Mouse (Mus musculus): ENCODE results near the gene Lsm14a. TPM values are rescaled to one million over a fixed set of nuclear protein-coding genes. Genes with fewer than 3 reads are reported as not detected.

The Lsm14a gene
- total and polyA plus RNA-seq, 2 experiments from 2014 or later = 39.0 to 41.8 TPM

DNA sequence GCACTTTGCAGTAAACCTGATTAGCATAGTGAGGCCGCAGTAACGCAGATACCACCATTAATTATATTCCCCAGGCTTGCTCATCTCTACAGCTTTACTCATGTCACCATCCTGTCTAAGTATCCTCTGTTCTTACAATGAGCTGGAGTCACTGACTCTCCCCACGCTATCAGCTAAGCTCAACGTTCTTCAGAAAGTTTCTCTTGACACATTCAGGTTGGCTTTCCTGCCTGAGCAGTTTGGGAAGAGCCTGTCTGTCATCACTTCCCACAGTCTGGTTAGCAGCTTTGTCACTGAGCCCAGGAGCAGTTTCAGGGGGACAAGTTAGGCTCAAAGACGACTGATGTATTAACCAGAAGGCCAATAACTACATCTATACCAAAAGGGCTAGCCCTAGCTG is 84.5 kb downstream of the Lsm14a start:
- no peaks in the 10 kb centered on the region for H3K4me1 ChIP-seq (ENCODE audit: insufficient read depth, low read length)
- DNase-seq (ENCODE audit: low spot score) (no peak), ATAC-seq (ENCODE audit: low FRiP score) (no peak)
- no peaks in the 10 kb centered on the region for H3K27me3 ChIP-seq (ENCODE audit: insufficient read depth, low read length)
- H3K36me3 ChIP-seq (ENCODE audit: insufficient read depth, low read length) = 0 out of 2 replicates have a peak, but pooled peaks cover 3% of the 10 kb centered on the region
- H3K9me3 ChIP-seq (ENCODE audit: low read length) = no peaks in the 10 kb centered on the region
- no peak overlapping the region for H3K27ac ChIP-seq (ENCODE audit: low read depth, low read length)
- no peak overlapping the region for H3K4me2 ChIP-seq (ENCODE audit: low read depth, low read length, poor library complexity, severe bottlenecking)
- no peak for TF ChIP-seq CTCF (IDR thresholded peaks at IDR 0.05)
- H3K4me3 ChIP-seq (ENCODE audit: low read depth, low read length) = no peak overlapping the region
- WGBS = 79% methylated on average over 5 of the region's 5 CpGs
- H3K9ac ChIP-seq (replicated peaks; ENCODE audit: low read length, poor library complexity, severe bottlenecking) = no peak overlapping the region

DNA sequence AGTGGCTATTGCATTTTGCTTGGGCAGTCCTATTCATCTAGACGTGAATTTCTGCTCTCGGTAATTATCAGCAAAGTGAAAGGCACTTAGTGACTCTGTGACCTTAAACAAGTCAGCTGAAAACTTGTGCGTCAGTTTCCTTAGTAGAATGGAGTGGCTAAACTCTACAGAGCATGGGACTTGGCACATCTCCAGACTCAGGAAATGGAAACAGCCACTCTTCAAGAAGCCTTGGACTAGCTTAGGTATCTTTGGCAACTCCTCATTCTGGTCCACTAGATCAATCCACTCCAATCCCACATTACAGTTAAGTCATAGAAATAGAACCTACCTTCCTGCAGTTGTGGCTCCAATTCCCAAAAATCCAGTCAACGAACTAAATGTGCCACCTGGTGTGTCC is 87.7 kb downstream of the Lsm14a start:
- Histone ChIP-seq H3K9ac (replicated peaks; ENCODE audit: low read length, poor library complexity, severe bottlenecking) (no peak overlapping the region), H3K4me3 (ENCODE audit: low read depth, low read length) (no peak overlapping the region), H3K27me3 (ENCODE audit: insufficient read depth, low read length) (no peaks in the 10 kb centered on the region), H3K36me3 (ENCODE audit: insufficient read depth, low read length) (0 out of 2 replicates have a peak, but pooled peaks cover 3% of the 10 kb centered on the region), H3K27ac (ENCODE audit: low read depth, low read length) (no peak overlapping the region), H3K4me1 (ENCODE audit: insufficient read depth, low read length) (no peaks in the 10 kb centered on the region), H3K4me2 (ENCODE audit: low read depth, low read length, poor library complexity, severe bottlenecking) (no peak overlapping the region), H3K9me3 (ENCODE audit: low read length) (no peaks in the 10 kb centered on the region)
- ATAC-seq (ENCODE audit: low FRiP score) = no peak
- peak; percentile 4 for DNase-seq (ENCODE audit: low spot score)
- WGBS = 66% methylated on average over 4 of the region's 4 CpGs
- no peak for TF ChIP-seq CTCF (IDR thresholded peaks at IDR 0.05)

DNA sequence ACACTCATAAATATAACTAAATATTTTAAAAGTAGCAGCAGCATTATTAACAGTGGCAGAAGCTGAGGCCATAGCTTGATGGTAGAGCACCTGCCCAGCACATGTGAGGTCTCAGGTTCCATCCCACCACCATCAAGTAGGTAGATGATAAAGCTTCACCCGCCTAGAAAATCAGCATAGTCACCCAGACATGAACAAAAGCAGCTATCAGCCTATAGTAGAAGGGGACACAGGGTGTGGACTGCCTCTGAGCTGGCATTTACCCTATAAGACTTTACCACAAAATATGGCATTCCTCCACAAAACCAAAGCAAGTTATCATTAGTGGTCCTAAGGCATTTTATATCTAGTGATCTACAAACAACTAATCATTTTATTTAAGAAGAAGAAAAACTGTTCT is 90.5 kb downstream of the Lsm14a start:
- Histone ChIP-seq H3K27ac (ENCODE audit: low read depth, low read length) (no peak overlapping the region), H3K36me3 (ENCODE audit: insufficient read depth, low read length) (0 out of 2 replicates have a peak, but pooled peaks cover 3% of the 10 kb centered on the region), H3K4me3 (ENCODE audit: low read depth, low read length) (no peak overlapping the region), H3K4me1 (ENCODE audit: insufficient read depth, low read length) (no peaks in the 10 kb centered on the region), H3K4me2 (ENCODE audit: low read depth, low read length, poor library complexity, severe bottlenecking) (no peak overlapping the region), H3K9ac (replicated peaks; ENCODE audit: low read length, poor library complexity, severe bottlenecking) (no peak overlapping the region), H3K9me3 (ENCODE audit: low read length) (no peaks in the 10 kb centered on the region), H3K27me3 (ENCODE audit: insufficient read depth, low read length) (no peaks in the 10 kb centered on the region)
- ATAC-seq (ENCODE audit: low FRiP score) (no peak), DNase-seq (ENCODE audit: low spot score) (no peak)
- TF ChIP-seq CTCF (IDR thresholded peaks at IDR 0.05) = no peak
- 86% methylated on average over 1 of the region's 1 CpGs for WGBS

GRCm38 (mm10) chr7:34301952-34302351 is 91.2 kb downstream of the Lsm14a start:
- H3K36me3 ChIP-seq (ENCODE audit: insufficient read depth, low read length) = 0 out of 2 replicates have a peak, but pooled peaks cover 3% of the 10 kb centered on the region
- H3K9me3 ChIP-seq (ENCODE audit: low read length) = no peaks in the 10 kb centered on the region
- no peak for ATAC-seq (ENCODE audit: low FRiP score)
- no peak overlapping the region for H3K4me3 ChIP-seq (ENCODE audit: low read depth, low read length)
- no peak for DNase-seq (ENCODE audit: low spot score)
- WGBS = 91% methylated on average over 3 of the region's 3 CpGs
- no peak overlapping the region for H3K27ac ChIP-seq (ENCODE audit: low read depth, low read length)
- no peak overlapping the region for H3K9ac ChIP-seq (replicated peaks; ENCODE audit: low read length, poor library complexity, severe bottlenecking)
- H3K27me3 ChIP-seq (ENCODE audit: insufficient read depth, low read length) = no peaks in the 10 kb centered on the region
- H3K4me2 ChIP-seq (ENCODE audit: low read depth, low read length, poor library complexity, severe bottlenecking) = no peak overlapping the region
- H3K4me1 ChIP-seq (ENCODE audit: insufficient read depth, low read length) = no peaks in the 10 kb centered on the region
- TF ChIP-seq CTCF (IDR thresholded peaks at IDR 0.05) = no peak

GRCm38 (mm10) chr7:34298818-34299217 is 94.3 kb downstream of the Lsm14a start:
- no peak for TF ChIP-seq CTCF (IDR thresholded peaks at IDR 0.05)
- Histone ChIP-seq H3K27me3 (ENCODE audit: insufficient read depth, low read length) (no peaks in the 10 kb centered on the region), H3K4me2 (ENCODE audit: low read depth, low read length, poor library complexity, severe bottlenecking) (no peak overlapping the region), H3K27ac (ENCODE audit: low read depth, low read length) (no peak overlapping the region), H3K9ac (replicated peaks; ENCODE audit: low read length, poor library complexity, severe bottlenecking) (no peak overlapping the region), H3K9me3 (ENCODE audit: low read length) (no peaks in the 10 kb centered on the region), H3K4me3 (ENCODE audit: low read depth, low read length) (no peak overlapping the region), H3K36me3 (ENCODE audit: insufficient read depth, low read length) (no peaks in the 10 kb centered on the region), H3K4me1 (ENCODE audit: insufficient read depth, low read length) (no peaks in the 10 kb centered on the region)
- whole genome bisulfite sequencing = 86% methylated on average over 2 of the region's 2 CpGs
- ATAC-seq (ENCODE audit: low FRiP score) = no peak
- DNase-seq (ENCODE audit: low spot score) = no peak

DNA sequence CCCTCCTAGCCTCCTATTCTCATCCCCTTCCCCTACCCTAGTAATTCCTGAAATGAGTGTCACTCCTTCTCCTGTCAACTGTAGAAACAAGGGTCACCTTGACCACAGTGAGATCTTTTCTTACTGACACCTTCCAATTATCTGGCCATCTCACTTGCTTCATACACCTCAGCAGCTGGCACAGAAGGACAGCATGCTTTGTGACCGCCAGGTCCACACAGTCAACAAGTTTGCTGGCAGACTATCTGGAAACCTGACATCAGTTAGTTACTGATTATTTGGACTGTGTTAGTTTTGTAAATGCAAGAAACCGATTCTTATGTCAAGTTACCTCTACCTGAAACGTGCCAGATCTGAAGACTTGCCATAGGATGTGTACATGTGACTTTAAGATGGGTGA is 97.0 kb downstream of the Lsm14a start:
- Histone ChIP-seq H3K4me1 (ENCODE audit: insufficient read depth, low read length) (no peaks in the 10 kb centered on the region), H3K27ac (ENCODE audit: low read depth, low read length) (no peak overlapping the region), H3K9me3 (ENCODE audit: low read length) (no peaks in the 10 kb centered on the region), H3K4me2 (ENCODE audit: low read depth, low read length, poor library complexity, severe bottlenecking) (no peak overlapping the region), H3K4me3 (ENCODE audit: low read depth, low read length) (no peak overlapping the region), H3K9ac (replicated peaks; ENCODE audit: low read length, poor library complexity, severe bottlenecking) (no peak overlapping the region), H3K27me3 (ENCODE audit: insufficient read depth, low read length) (no peaks in the 10 kb centered on the region), H3K36me3 (ENCODE audit: insufficient read depth, low read length) (no peaks in the 10 kb centered on the region)
- 95% methylated on average over 3 of the region's 3 CpGs for WGBS
- TF ChIP-seq CTCF (IDR thresholded peaks at IDR 0.05) = no peak
- no peak for DNase-seq (ENCODE audit: low spot score)
- no peak for ATAC-seq (ENCODE audit: low FRiP score)

Other genes with a start within 250 kb of the Lsm14a start
- 142 and 145 TPM in 2 replicates for gene Uba2, start 223.7 kb downstream of the Lsm14a start, total RNA-seq (2014; rRNA removed)
- 119 and 120 TPM in 2 replicates for gene Uba2, start 223.7 kb downstream of the Lsm14a start, polyA plus RNA-seq (2015; fragmentation: Nextera tagmentation; extraction: Ambion mirVana)
- 35.0 and 39.7 TPM in 2 replicates for gene Pdcd2l, start 196.7 kb downstream of the Lsm14a start, total RNA-seq (2014; rRNA removed)
- gene Pdcd2l, start 196.7 kb downstream of the Lsm14a start, polyA plus RNA-seq (2015; fragmentation: Nextera tagmentation; extraction: Ambion mirVana) = 64.4 and 68.0 TPM in 2 replicates
- 300 and 325 TPM in 2 replicates for gene Gpi1, start 163.0 kb downstream of the Lsm14a start, total RNA-seq (2014; rRNA removed)
- gene Gpi1, start 163.0 kb downstream of the Lsm14a start, polyA plus RNA-seq (2015; fragmentation: Nextera tagmentation; extraction: Ambion mirVana) = 357 and 374 TPM in 2 replicates
- gene Gm6096, start 142.3 kb downstream of the Lsm14a start, total RNA-seq (2014; rRNA removed) = not detected in 2 replicates
- gene Gm6096, start 142.3 kb downstream of the Lsm14a start, polyA plus RNA-seq (2015; fragmentation: Nextera tagmentation; extraction: Ambion mirVana) = not detected in 2 replicates
- 76.2 and 78.3 TPM in 2 replicates for gene 4931406P16Rik, start 79.8 kb downstream of the Lsm14a start, total RNA-seq (2014; rRNA removed)
- 26.4 and 33.6 TPM in 2 replicates for gene 4931406P16Rik, start 79.8 kb downstream of the Lsm14a start, polyA plus RNA-seq (2015; fragmentation: Nextera tagmentation; extraction: Ambion mirVana)